Mouse (Mus musculus) embryonic facial prominence, embryonic 15.5 days (tissue): ENCODE data around the gene Polr2h. TPM values are rescaled to one million over a fixed set of nuclear protein-coding genes. Genes with fewer than 3 reads are reported as not detected.
A peak's percentile ranks its signal among the peaks of the same experiment; 100 is the strongest.

ENCODE experiments used
- ATAC-seq: fragments of 200-750 bp; cut with Nextera tagmentation; 2 replicates; pipeline ENCODE4 v1.8.0; 2017; ENCODE audit warnings: low read depth, moderate TSS enrichment; ENCODE audit not compliant: insufficient number of reproducible peaks, low FRiP score, low TSS enrichment
- H3K27ac ChIP-seq: fragments of 300-500 bp; sonication (generic); replicated peaks from 2 replicates; pipeline ENCODE4 v1.5.1; 2015; ENCODE audit warnings: mild to moderate bottlenecking, inconsistent platforms
- H3K27me3 ChIP-seq: fragments of 300-500 bp; sonication (generic); 2 replicates; pipeline ENCODE4 v1.6.1; 2015; ENCODE audit warnings: inconsistent platforms
- H3K36me3 ChIP-seq: fragments of 300-500 bp; sonication (generic); 2 replicates; pipeline ENCODE4 v1.6.1; 2015; ENCODE audit warnings: mild to moderate bottlenecking, inconsistent platforms
- H3K4me1 ChIP-seq: fragments of 300-500 bp; sonication (generic); 2 replicates; pipeline ENCODE4 v1.6.1; 2015; ENCODE audit warnings: inconsistent platforms
- H3K4me2 ChIP-seq: fragments of 300-500 bp; sonication (generic); replicated peaks from 2 replicates; pipeline ENCODE4 v1.6.1; 2015; ENCODE audit warnings: mild to moderate bottlenecking, inconsistent platforms
- H3K4me3 ChIP-seq: fragments of 300-500 bp; sonication (generic); replicated peaks from 2 replicates; pipeline ENCODE4 v1.5.1; 2015; ENCODE audit warnings: mild to moderate bottlenecking, inconsistent platforms
- H3K9ac ChIP-seq: fragments of 300-500 bp; sonication (generic); 2 replicates; pipeline ENCODE4 v1.6.1; 2015; ENCODE audit warnings: inconsistent platforms
- H3K9me3 ChIP-seq: fragments of 300-500 bp; sonication (generic); replicated peaks from 2 replicates; pipeline ENCODE4 v1.6.1; 2016; ENCODE audit warnings: inconsistent platforms
- WGBS: fragments of 180-500 bp; shearing (Covaris S2); methylation state at CpG from one replicate; pipeline ENCODE4 v1.1.7; 2015; 5-methylcytosine and 5-hydroxymethylcytosine counted together
- polyA plus RNA-seq: library from polyadenylated mRNA; unstranded; fragments of >200 nt; fragmentation: Nextera tagmentation; extraction: Ambion mirVana; gene quantifications from 2 replicates; pipeline ENCODE4 v1.2.1, GENCODE M21; 2015

The Polr2h gene
- polyA plus RNA-seq, 1 experiment from 2014 or later: 90.0 TPM

- 43% methylated on average over 5 of the region's 5 CpGs for WGBS
- no peaks in the 10 kb centered on the region for H3K9me3 ChIP-seq
- H3K36me3 ChIP-seq: peaks cover 20% of the 10 kb centered on the region
- no peak overlapping the region for H3K4me3 ChIP-seq
- H3K27me3 ChIP-seq: no peaks in the 10 kb centered on the region
- peak; percentile 76; the same call in 1 of the 2 replicates for ATAC-seq
- H3K4me2 ChIP-seq: no peak overlapping the region
- H3K27ac ChIP-seq: no peak overlapping the region
- H3K9ac ChIP-seq: no peak overlapping the region
- H3K4me1 ChIP-seq: 0 out of 2 replicates have a peak, but pooled peaks cover 4% of the 10 kb centered on the region
These were observed 6.9 kb downstream of the Polr2h start for GRCm38 (mm10) chr16:20724338-20724748.

- no peak for ATAC-seq
- H3K4me3 ChIP-seq: no peak overlapping the region
- H3K36me3 ChIP-seq: peaks cover 16% of the 10 kb centered on the region
- 72% methylated on average over 7 of the region's 7 CpGs for WGBS
- H3K4me1 ChIP-seq: 0 out of 2 replicates have a peak, but pooled peaks cover 4% of the 10 kb centered on the region
- H3K9ac ChIP-seq: no peak overlapping the region
- no peak overlapping the region for H3K4me2 ChIP-seq
- no peak overlapping the region for H3K27ac ChIP-seq
- H3K27me3 ChIP-seq: no peaks in the 10 kb centered on the region
- H3K9me3 ChIP-seq: no peaks in the 10 kb centered on the region
These were observed 7.9 kb downstream of the Polr2h start for GRCm38 (mm10) chr16:20725321-20725720.

GRCm38 (mm10) chr16:20725750-20726149, 8.3 kb downstream of the Polr2h start:
- no peak overlapping the region for H3K4me3 ChIP-seq
- no peak for ATAC-seq
- WGBS: 78% methylated on average over 4 of the region's 4 CpGs
- no peaks in the 10 kb centered on the region for H3K9me3 ChIP-seq
- H3K9ac ChIP-seq: no peak overlapping the region
- H3K4me2 ChIP-seq: no peak overlapping the region
- no peak overlapping the region for H3K27ac ChIP-seq
- H3K36me3 ChIP-seq: peaks cover 16% of the 10 kb centered on the region
- no peaks in the 10 kb centered on the region for H3K27me3 ChIP-seq
- H3K4me1 ChIP-seq: 0 out of 2 replicates have a peak, but pooled peaks cover 4% of the 10 kb centered on the region

GRCm38 (mm10) chr16:20726384-20726783, 8.9 kb downstream of the Polr2h start:
- Histone ChIP-seq H3K27me3 (no peaks in the 10 kb centered on the region), H3K4me2 (no peak overlapping the region), H3K36me3 (peaks cover 14% of the 10 kb centered on the region), H3K9ac (no peak overlapping the region), H3K9me3 (no peaks in the 10 kb centered on the region), H3K4me3 (no peak overlapping the region), H3K4me1 (0 out of 2 replicates have a peak, but pooled peaks cover 4% of the 10 kb centered on the region), H3K27ac (no peak overlapping the region)
- 54% methylated on average over 1 of the region's 1 CpGs for WGBS
- ATAC-seq: no peak

GRCm38 (mm10) chr16:20730293-20730711, 12.8 kb downstream of the Polr2h start:
- Histone ChIP-seq H3K4me1 (peaks cover 28% of the 10 kb centered on the region), H3K4me3 (no peak overlapping the region), H3K36me3 (no peaks in the 10 kb centered on the region), H3K9me3 (no peaks in the 10 kb centered on the region), H3K9ac (no peak overlapping the region), H3K27ac (no peak overlapping the region), H3K27me3 (peaks cover 17% of the 10 kb centered on the region), H3K4me2 (no peak overlapping the region)
- WGBS: 41% methylated on average over 5 of the region's 5 CpGs
- ATAC-seq: no peak

GRCm38 (mm10) chr16:20731688-20732087, 14.2 kb downstream of the Polr2h start:
- 67% methylated on average over 5 of the region's 5 CpGs for WGBS
- H3K9ac ChIP-seq: no peak overlapping the region
- H3K36me3 ChIP-seq: 0 out of 2 replicates have a peak, but pooled peaks cover 1% of the 10 kb centered on the region
- H3K9me3 ChIP-seq: no peaks in the 10 kb centered on the region
- peaks cover 28% of the 10 kb centered on the region for H3K4me1 ChIP-seq
- ATAC-seq: no peak
- no peak overlapping the region for H3K27ac ChIP-seq
- no peak overlapping the region for H3K4me3 ChIP-seq
- H3K27me3 ChIP-seq: peaks cover 27% of the 10 kb centered on the region
- 0 out of 2 replicates have a peak overlapping the region, but pooled peaks have one; percentile 97 for H3K4me2 ChIP-seq

GRCm38 (mm10) chr16:20732251-20732924, 14.9 kb downstream of the Polr2h start:
- ATAC-seq: peak; percentile 29
- Histone ChIP-seq H3K9ac (peak overlapping the region; percentile 63), H3K36me3 (0 out of 2 replicates have a peak, but pooled peaks cover 6% of the 10 kb centered on the region), H3K9me3 (no peaks in the 10 kb centered on the region), H3K27me3 (peaks cover 27% of the 10 kb centered on the region), H3K27ac (peak overlapping the region; percentile 87), H3K4me3 (peak overlapping the region; percentile 70), H3K4me2 (peak overlapping the region; percentile 97), H3K4me1 (peaks cover 28% of the 10 kb centered on the region)
- WGBS: under 1% methylated on average over 29 of the region's 30 CpGs

GRCm38 (mm10) chr16:20732925-20733730, 15.7 kb downstream of the Polr2h start, which contains the start of gene Chrd:
Chrd (plus strand) TSS chr16:20733127.
- H3K9ac ChIP-seq: peak within 1 kb of the TSS; percentile 63
- 0 out of 2 replicates have a peak, but pooled peaks cover 6% of the 10 kb centered on the region for H3K36me3 ChIP-seq
- H3K4me3 ChIP-seq: peak within 1 kb of the TSS; percentile 70
- peaks cover 28% of the 10 kb centered on the region for H3K4me1 ChIP-seq
- H3K27me3 ChIP-seq: peaks cover 27% of the 10 kb centered on the region
- no peaks in the 10 kb centered on the region for H3K9me3 ChIP-seq
- H3K4me2 ChIP-seq: peak within 1 kb of the TSS; percentile 97
- peak within 1 kb of the TSS; percentile 87 for H3K27ac ChIP-seq
- ATAC-seq: peak; percentile 85
- under 1% methylated on average over 67 of the region's 70 CpGs for WGBS

- Histone ChIP-seq H3K4me1 (peaks cover 28% of the 10 kb centered on the region), H3K4me2 (peak within 1 kb of the TSS; percentile 97), H3K27ac (peak within 1 kb of the TSS; percentile 87; the same call in 1 of the 2 replicates), H3K9ac (peak within 1 kb of the TSS; percentile 63), H3K4me3 (peak within 1 kb of the TSS; percentile 70), H3K36me3 (0 out of 2 replicates have a peak, but pooled peaks cover 6% of the 10 kb centered on the region), H3K9me3 (no peaks in the 10 kb centered on the region), H3K27me3 (peaks cover 27% of the 10 kb centered on the region)
- ATAC-seq: no peak
- 7% methylated on average over 45 of the region's 45 CpGs for WGBS
These were observed 16.6 kb downstream of the Polr2h start, which contains the start of gene Thpo for GRCm38 (mm10) chr16:20733731-20734730. Thpo (minus strand) TSS chr16:20734511.

GRCm38 (mm10) chr16:20735651-20736050, 18.2 kb downstream of the Polr2h start:
- Histone ChIP-seq H3K4me3 (no peak overlapping the region), H3K4me1 (peaks cover 28% of the 10 kb centered on the region), H3K27me3 (peaks cover 27% of the 10 kb centered on the region), H3K9me3 (no peaks in the 10 kb centered on the region), H3K4me2 (no peak overlapping the region), H3K27ac (no peak overlapping the region), H3K9ac (no peak overlapping the region), H3K36me3 (0 out of 2 replicates have a peak, but pooled peaks cover 6% of the 10 kb centered on the region)
- ATAC-seq: no peak
- WGBS: 79% methylated on average over 5 of the region's 5 CpGs
